Mouse (Mus musculus) CH12.LX (cell line): Measurements from ENCODE around the gene Micall2. TPM values are rescaled to one million over a fixed set of nuclear protein-coding genes. Genes with fewer than 3 reads are reported as not detected.
A peak's percentile ranks its signal among the peaks of the same experiment; 100 is the strongest.

Experiments
- DNase-seq: peaks from one replicate; pipeline ENCODE4 v3.0.0-alpha.2; 2013; ENCODE audit errors: extremely low read depth
- H3K27ac ChIP-seq: 2 replicates; pipeline ENCODE4 v1.5.1; 2012; ENCODE audit warnings: low read depth, mild to moderate bottlenecking, control low read depth, moderate library complexity; ENCODE audit not compliant: insufficient read depth
- H3K27me3 ChIP-seq: replicated peaks from 2 replicates; pipeline ENCODE3; 2012; ENCODE audit warnings: inconsistent platforms
- H3K36me3 ChIP-seq, 2 experiments: replicated peaks in 1 of 2; 2 replicates each; pipeline versions ENCODE3 to v1.6.1; 2012; ENCODE audit warnings: inconsistent platforms in 1 of 2, low read length in 1 of 2, mild to moderate bottlenecking in 1 of 2, mixed read lengths in 1 of 2, moderate library complexity in 1 of 2; ENCODE audit not compliant: control insufficient read depth in 1 of 2, insufficient read depth in 1 of 2
- H3K4me1 ChIP-seq, 2 experiments: 2 replicates each; pipeline ENCODE4 v1.6.1; 2012; ENCODE audit warnings: inconsistent platforms in 1 of 2, moderate library complexity in 1 of 2; ENCODE audit not compliant: insufficient read depth in 2 of 2, control insufficient read depth in 1 of 2
- H3K4me2 ChIP-seq: 2 replicates; pipeline ENCODE4 v1.6.1; 2012; ENCODE audit warnings: low read depth, mild to moderate bottlenecking, control low read depth; ENCODE audit not compliant: poor library complexity, insufficient read depth, severe bottlenecking
- H3K4me3 ChIP-seq, 3 experiments: fragments of 150-350 bp in 1 of 3; sonication (generic) in 1 of 3; replicated peaks in 1 of 3; 2 replicates each; pipeline versions ENCODE3 to v1.5.1; 2011 to 2012; ENCODE audit warnings: low read depth in 2 of 3, low read length in 2 of 3, mild to moderate bottlenecking in 2 of 3, moderate library complexity in 2 of 3, control low read depth in 1 of 3, improper control_type of control experiment in 1 of 3, inconsistent platforms in 1 of 3, mixed read lengths in 1 of 3; ENCODE audit not compliant: poor library complexity in 1 of 3
- H3K79me2 ChIP-seq: replicated peaks from 2 replicates; pipeline ENCODE4 v1.6.1; 2012; ENCODE audit warnings: mild to moderate bottlenecking, moderate library complexity; ENCODE audit not compliant: control insufficient read depth, poor library complexity, insufficient read depth, severe bottlenecking; ENCODE audit errors: extremely low read depth
- H3K9ac ChIP-seq: 2 replicates; pipeline ENCODE4 v1.6.1; 2012; ENCODE audit warnings: low read depth, mild to moderate bottlenecking, control low read depth, moderate library complexity; ENCODE audit not compliant: insufficient read depth
- H3K9me3 ChIP-seq: replicated peaks from 2 replicates; pipeline ENCODE3; 2012; ENCODE audit warnings: low read length, inconsistent platforms, mixed read lengths
- BHLHE40 ChIP-seq: IDR thresholded peaks from 2 replicates; pipeline ENCODE4 v1.6.1; 2011; ENCODE audit warnings: mild to moderate bottlenecking, low read depth, low read length, improper control_type of control experiment
- CHD2 ChIP-seq: IDR thresholded peaks from 2 replicates; pipeline ENCODE4 v1.6.1; 2011; ENCODE audit warnings: low read length, improper control_type of control experiment
- CTCF ChIP-seq, 2 experiments: IDR thresholded peaks in 1 of 2; conservative IDR thresholded peaks in 1 of 2; 2 replicates each; pipeline ENCODE4 v1.5.1; 2011 to 2012; ENCODE audit warnings: low read depth in 2 of 2, low read length in 2 of 2, improper control_type of control experiment in 1 of 2, inconsistent platforms in 1 of 2, mild to moderate bottlenecking in 1 of 2, moderate library complexity in 1 of 2
- EP300 ChIP-seq: IDR thresholded peaks from 2 replicates; pipeline ENCODE4 v1.6.1; 2011; ENCODE audit warnings: low read length, improper control_type of control experiment
- ETS1 ChIP-seq: conservative IDR thresholded peaks from 2 replicates; pipeline ENCODE4 v1.6.1; 2012; ENCODE audit warnings: low read depth, mild to moderate bottlenecking, inconsistent platforms, low read length, improper control_type of control experiment, moderate library complexity
- GABPA ChIP-seq: IDR thresholded peaks from 2 replicates; pipeline ENCODE4 v1.6.1; 2012; ENCODE audit warnings: low read depth, low read length, improper control_type of control experiment, inconsistent platforms; ENCODE audit not compliant: insufficient replicate concordance
- JUN ChIP-seq: IDR thresholded peaks from 2 replicates; pipeline ENCODE4 v1.6.1; 2011; ENCODE audit warnings: low read depth, mild to moderate bottlenecking, low read length, improper control_type of control experiment, moderate library complexity; ENCODE audit not compliant: insufficient read depth
- KAT2A ChIP-seq: IDR thresholded peaks from 2 replicates; pipeline ENCODE4 v1.6.1; 2012; ENCODE audit warnings: low read length, improper control_type of control experiment, inconsistent platforms; ENCODE audit not compliant: insufficient replicate concordance
- MAX ChIP-seq: IDR thresholded peaks from 2 replicates; pipeline ENCODE4 v1.6.1; 2011; ENCODE audit warnings: low read length, improper control_type of control experiment
- MAZ ChIP-seq: IDR thresholded peaks from 2 replicates; pipeline ENCODE4 v1.6.1; 2012; ENCODE audit warnings: low read depth, mild to moderate bottlenecking, inconsistent platforms, low read length, improper control_type of control experiment, moderate library complexity
- MEF2A ChIP-seq: IDR thresholded peaks from 2 replicates; pipeline ENCODE4 v1.6.1; 2014; ENCODE audit warnings: low read depth, mild to moderate bottlenecking, inconsistent platforms, low read length, improper control_type of control experiment, borderline replicate concordance
- MXI1 ChIP-seq: IDR thresholded peaks from 2 replicates; pipeline ENCODE4 v1.6.1; 2011; ENCODE audit warnings: mild to moderate bottlenecking, low read depth, low read length, improper control_type of control experiment
- MYC ChIP-seq: IDR thresholded peaks from 2 replicates; pipeline ENCODE4 v1.6.1; 2011; ENCODE audit warnings: low read depth, mild to moderate bottlenecking, improper control_type of control experiment, low read length
- POLR2A ChIP-seq: IDR thresholded peaks from 2 replicates; pipeline ENCODE4 v1.6.1; 2011; ENCODE audit warnings: low read depth, mild to moderate bottlenecking, improper control_type of control experiment, low read length
- RAD21 ChIP-seq: IDR thresholded peaks from 2 replicates; pipeline ENCODE4 v1.6.1; 2011; ENCODE audit warnings: low read depth, mild to moderate bottlenecking, low read length, improper control_type of control experiment, moderate library complexity
- ZC3H11A ChIP-seq: IDR thresholded peaks from 2 replicates; pipeline ENCODE4 v1.6.1; 2012; ENCODE audit warnings: low read depth, mild to moderate bottlenecking, inconsistent platforms, low read length, improper control_type of control experiment
- ZKSCAN1 ChIP-seq: IDR thresholded peaks from 2 replicates; pipeline ENCODE4 v1.6.1; 2012; ENCODE audit warnings: low read depth, inconsistent platforms, low read length, improper control_type of control experiment, borderline replicate concordance
- ZNF384 ChIP-seq: IDR thresholded peaks from 2 replicates; pipeline ENCODE4 v1.6.1; 2012; ENCODE audit warnings: low read depth, low read length, improper control_type of control experiment, inconsistent platforms
- dilution Hi-C: fragments of 300-500 bp; cut with MboI; formaldehyde crosslinking; loops from 2 replicates; pipeline ENCODE4 v1.14.3; 2020; ENCODE audit warnings: low sequenced_read_pairs; ENCODE audit not compliant: extremely low pct_unique_long_range_greater_than_20kb, extremely low pct_ligation_motif_present
- in situ Hi-C: fragments of 300-500 bp; cut with MboI; formaldehyde crosslinking; loops from 3 replicates; pipeline ENCODE4 v1.14.3; 2019; ENCODE audit warnings: low sequenced_read_pairs, low pct_ligation_motif_present, low pct_unique_long_range_greater_than_20kb, mixed read lengths
- polyA plus RNA-seq: library from polyadenylated mRNA; unstranded; fragments of >175 nt; gene quantifications from 2 replicates; pipeline ENCODE4 v1.2.1, GENCODE M21; 2012; ENCODE audit warnings: low read depth; ENCODE audit not compliant: insufficient read length
- total RNA-seq, 2 experiments: library from RNA; depleted of rRNA; stranded (reverse); fragments of 300-350 nt in 1 of 2; fragments of >200 nt in 1 of 2; gene quantifications; 2 replicates each; pipeline ENCODE4 v1.2.3; 2012 to 2014

The Micall2 gene
- total and polyA plus RNA-seq, 3 experiments, result 1.3 to 3.0 (median 1.7) TPM

DNA sequence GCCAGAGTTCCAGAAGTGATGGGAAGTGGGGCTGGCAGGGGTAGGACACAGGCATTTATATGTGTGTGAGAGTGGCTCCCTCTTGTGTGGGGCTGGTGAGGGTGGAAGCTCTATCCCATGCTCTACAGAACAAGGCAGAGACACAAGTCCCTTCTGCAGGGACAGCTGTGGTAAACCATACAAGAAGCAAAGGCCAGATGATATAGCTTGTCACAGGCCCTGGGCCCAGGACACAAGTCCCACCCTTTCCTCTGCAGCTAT, 60.5 kb downstream of the Micall2 start:
- DNase-seq, result no peak
- Histone ChIP-seq H3K36me3 (no peaks in the 10 kb centered on the region), H3K79me2 (no peaks in the 10 kb centered on the region), H3K4me2 (no peak overlapping the region), H3K4me1 (peaks cover 19 to 32% of the 10 kb centered on the region in 2 experiments), H3K27me3 (peaks cover 3% of the 10 kb centered on the region), H3K9ac (no peak overlapping the region), H3K27ac (no peak overlapping the region), H3K9me3 (peaks cover 3% of the 10 kb centered on the region), H3K4me3 (no peak overlapping the region)
- in situ Hi-C loops (no loop called here), dilution Hi-C loops (no loop called here)
- TF ChIP-seq ZKSCAN1, result no peak
- peak; percentile 18 for TF ChIP-seq RAD21
- TF ChIP-seq CTCF (conservative IDR thresholded peaks at IDR 0.05 in 1 of 2, IDR thresholded peaks at IDR 0.05 in 1 of 2; ENCODE audit: low read depth in 2 of 2, low read length in 2 of 2), result peak in 1 of 2 experiments; percentile 44; a peak in 2 of 4 replicates
- TF ChIP-seq ZNF384, result no peak
- no peak for TF ChIP-seq MEF2A

DNA sequence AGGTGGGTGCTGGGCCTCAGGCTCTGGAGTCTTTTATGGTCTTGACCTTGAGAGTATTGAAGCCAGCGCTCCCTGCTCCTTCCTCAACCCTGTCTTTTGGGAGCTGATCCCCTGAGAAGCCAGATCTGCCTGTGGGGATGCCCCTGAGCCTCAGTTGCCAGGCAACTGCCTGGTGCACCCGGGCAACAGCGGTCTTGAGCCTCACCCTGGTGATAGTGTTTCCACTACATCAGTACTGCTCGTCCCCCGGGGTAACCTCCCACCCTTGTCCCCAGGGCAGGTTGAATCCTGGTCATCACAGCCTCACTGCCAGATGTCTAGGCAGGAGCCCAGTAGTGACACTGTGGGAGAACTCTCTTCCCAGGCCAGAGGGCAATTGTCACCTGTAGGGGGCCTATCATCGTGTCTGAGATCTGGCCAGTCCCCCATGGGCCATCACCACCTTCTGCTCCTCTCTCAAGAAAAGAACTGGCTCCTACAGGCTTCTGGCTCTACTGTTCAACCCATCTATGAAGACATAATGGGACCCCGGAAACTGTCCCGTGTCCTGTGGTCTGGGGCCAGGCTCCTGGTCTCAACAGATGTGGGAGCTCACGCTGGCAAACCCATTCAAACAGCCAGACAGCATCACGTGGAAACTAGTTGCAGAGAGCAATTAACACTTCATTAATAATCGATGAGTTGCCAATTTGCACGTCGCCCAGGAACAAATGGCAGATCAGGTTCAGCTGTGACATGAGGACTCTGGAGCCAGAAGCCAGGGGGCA, 61.0 kb downstream of the Micall2 start:
- H3K36me3 ChIP-seq, result no peaks in the 10 kb centered on the region
- H3K27ac ChIP-seq, result no peak overlapping the region
- dilution Hi-C loops, result no loop called here
- DNase-seq, result peak; percentile 72
- 0 out of 2 replicates have a peak overlapping the region, but pooled peaks have one; percentile 9 for H3K4me2 ChIP-seq
- no peak for TF ChIP-seq MYC
- peak; percentile 37; the same call in 1 of the 2 replicates for TF ChIP-seq JUN
- TF ChIP-seq MXI1, result peak; percentile 65; the same call in 1 of the 2 replicates
- TF ChIP-seq ZNF384, result no peak
- TF ChIP-seq MAZ, result 0 out of 2 replicates have a peak, but pooled peaks have one; percentile 20
- TF ChIP-seq KAT2A, result 0 out of 2 replicates have a peak, but pooled peaks have one; percentile 24
- no peak for TF ChIP-seq GABPA
- TF ChIP-seq MAX, result no peak
- peak; percentile 61 for TF ChIP-seq ETS1
- TF ChIP-seq BHLHE40, result no peak
- TF ChIP-seq CHD2, result peak; percentile 40; the same call in 1 of the 2 replicates
- TF ChIP-seq CTCF (conservative IDR thresholded peaks at IDR 0.05 in 1 of 2, IDR thresholded peaks at IDR 0.05 in 1 of 2; ENCODE audit: low read depth in 2 of 2, low read length in 2 of 2), result peak in 1 of 2 experiments; percentile 48; a peak in 2 of 4 replicates
- peak; percentile 60; the same call in 1 of the 2 replicates for TF ChIP-seq EP300
- no peak for TF ChIP-seq POLR2A
- TF ChIP-seq ZC3H11A, result no peak
- TF ChIP-seq, all 38 proteins: peak for 8
- Histone ChIP-seq H3K27me3 (peaks cover 3% of the 10 kb centered on the region), H3K79me2 (no peaks in the 10 kb centered on the region), H3K9me3 (peaks cover 3% of the 10 kb centered on the region), H3K9ac (no peak overlapping the region), H3K4me1 (peaks cover 19 to 30% of the 10 kb centered on the region in 2 experiments), H3K4me3 (no peak overlapping the region)
- in situ Hi-C loops, result no loop called here
